Mouse (Mus musculus): ENCODE data around the gene Nos1ap.

- TF ChIP-seq CTCF (IDR thresholded peaks at IDR 0.05; ENCODE audit: borderline replicate concordance, extremely low read depth, insufficient read depth, insufficient read length) (no peak), POLR2A (IDR thresholded peaks at IDR 0.05; ENCODE audit: borderline replicate concordance, extremely low read depth, insufficient read depth, insufficient read length, poor library complexity, severe bottlenecking) (no peak)
Observed at GRCm38 (mm10) chr1:170582341-170582740, 7.3 kb downstream of the Nos1ap start.
